Mouse (Mus musculus) lung, adult 2 months (tissue): ENCODE data around the gene Pck2. TPM values are rescaled to one million over a fixed set of nuclear protein-coding genes. Genes with fewer than 3 reads are reported as not detected.

ENCODE experiments used
- DNase-seq: peaks from one replicate; pipeline ENCODE4 v3.0.0; 2022
- H3K4me1 ChIP-seq: fragments of 200-500 bp; 2 replicates; pipeline ENCODE4 v1.6.1; 2011; ENCODE audit warnings: low read length; ENCODE audit not compliant: control insufficient read depth, insufficient read depth
- H3K4me3 ChIP-seq: fragments of 200-500 bp; replicated peaks from 2 replicates; pipeline ENCODE3; 2011; ENCODE audit warnings: low read depth, mild to moderate bottlenecking, control low read depth, low read length; ENCODE audit errors: extremely low read depth
- CTCF ChIP-seq: fragments of 200-500 bp; IDR thresholded peaks from 2 replicates; pipeline ENCODE4 v1.5.1; 2011; ENCODE audit warnings: mild to moderate bottlenecking, low read length, control low read depth; ENCODE audit not compliant: insufficient read depth
- POLR2A ChIP-seq: fragments of 200-500 bp; IDR thresholded peaks from 2 replicates; pipeline ENCODE4 v1.6.1; 2011; ENCODE audit warnings: low read depth, mild to moderate bottlenecking, control low read depth, low read length, borderline replicate concordance; ENCODE audit errors: extremely low read depth
- WGBS: fragments of 180-500 bp; shearing (Covaris S2); methylation state at CpG from one replicate; pipeline ENCODE4 v1.1.7; 2018; 5-methylcytosine and 5-hydroxymethylcytosine counted together
- polyA plus RNA-seq: library from polyadenylated mRNA; depleted of rRNA; stranded (reverse); fragments of >200 nt; gene quantifications from 2 replicates; pipeline ENCODE4 v1.2.3, GENCODE M21; 2012

Gene Pck2
- polyA plus RNA-seq, 1 experiment, result 34.1 TPM

DNA sequence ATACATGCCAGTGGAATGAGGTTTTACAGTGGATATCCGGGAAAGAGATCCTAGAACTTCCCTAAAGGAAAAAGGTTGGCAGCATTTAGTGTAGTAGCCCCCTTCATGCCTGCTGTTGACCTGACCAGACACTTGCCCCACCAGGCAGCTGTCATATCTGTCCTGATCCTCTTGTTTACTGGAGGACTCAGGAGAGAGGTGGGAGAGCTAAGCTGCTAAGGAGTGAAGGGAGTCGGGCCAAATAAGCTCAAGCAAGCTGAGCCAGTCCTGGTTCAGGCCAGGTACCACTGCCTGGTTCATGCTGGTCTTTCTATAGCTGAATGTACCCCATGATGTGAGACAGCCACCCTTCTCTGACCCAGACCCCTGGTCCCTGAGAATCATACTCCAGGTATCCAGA is 13.4 kb upstream of the Pck2 start:
- Histone ChIP-seq H3K4me3 (no peak overlapping the region), H3K4me1 (no peaks in the 10 kb centered on the region)
- WGBS, result 80% methylated on average over 2 of the region's 2 CpGs
- DNase-seq, result no peak
- no peak for TF ChIP-seq CTCF
- no peak for TF ChIP-seq POLR2A

DNA sequence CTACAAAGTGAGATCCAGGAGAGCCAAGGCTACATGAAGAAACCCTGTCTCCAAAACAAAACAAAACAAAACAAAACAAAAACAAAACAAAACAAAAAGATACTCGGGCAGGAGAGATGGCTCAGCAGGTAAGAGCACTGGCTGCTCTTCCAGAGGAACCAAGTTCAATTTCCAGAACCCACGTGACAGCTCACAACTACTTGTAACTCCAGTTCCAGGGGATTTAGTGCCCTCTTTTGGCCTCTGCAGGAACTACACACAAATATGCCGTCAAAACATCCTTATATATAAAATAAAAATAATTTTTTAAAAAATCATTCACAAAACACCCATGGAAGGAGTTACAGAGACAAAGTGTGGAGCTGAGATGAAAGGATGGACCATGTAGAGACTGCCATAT is 12.1 kb upstream of the Pck2 start:
- Histone ChIP-seq H3K4me1 (no peaks in the 10 kb centered on the region), H3K4me3 (no peak overlapping the region)
- no peak for TF ChIP-seq POLR2A
- no peak for TF ChIP-seq CTCF
- DNase-seq, result no peak
- 22% methylated on average over 3 of the region's 3 CpGs for WGBS

DNA sequence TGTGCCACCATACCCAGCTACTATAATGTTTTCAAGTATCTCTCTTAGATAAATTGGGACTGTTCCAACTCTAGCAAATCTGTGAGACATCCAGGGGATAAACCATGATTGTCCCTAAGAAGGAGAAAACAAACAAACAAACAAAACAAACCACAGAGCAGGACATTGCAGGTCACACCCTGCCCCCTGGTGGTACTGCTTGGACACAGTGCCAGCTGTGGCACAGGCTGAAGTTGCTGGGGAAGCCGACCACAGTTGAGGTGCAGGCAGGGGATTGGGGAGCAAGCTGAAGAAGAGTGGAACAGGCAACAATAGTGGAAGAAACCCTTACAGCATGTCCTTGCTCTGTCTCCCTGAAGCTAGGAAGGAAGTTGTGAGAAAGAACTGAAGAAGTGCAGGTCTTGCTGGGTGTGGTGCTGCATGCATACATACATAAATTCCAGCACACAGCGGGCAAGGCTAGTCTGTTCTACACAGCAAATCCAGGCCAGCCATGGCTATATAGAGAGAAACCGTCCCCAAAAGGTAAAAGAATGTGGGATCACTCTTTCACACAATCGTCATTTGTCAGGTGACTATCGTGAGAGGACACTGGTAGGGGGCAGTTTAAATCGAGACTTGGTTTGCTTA is 3.8 kb upstream of the Pck2 start:
- peak; percentile 79 for TF ChIP-seq CTCF
- no peak for TF ChIP-seq POLR2A
- Histone ChIP-seq H3K4me3 (no peak overlapping the region), H3K4me1 (0 out of 2 replicates have a peak, but pooled peaks cover 3% of the 10 kb centered on the region)
- peak; percentile 12 for DNase-seq
- 44% methylated on average over 6 of the region's 6 CpGs for WGBS

DNA sequence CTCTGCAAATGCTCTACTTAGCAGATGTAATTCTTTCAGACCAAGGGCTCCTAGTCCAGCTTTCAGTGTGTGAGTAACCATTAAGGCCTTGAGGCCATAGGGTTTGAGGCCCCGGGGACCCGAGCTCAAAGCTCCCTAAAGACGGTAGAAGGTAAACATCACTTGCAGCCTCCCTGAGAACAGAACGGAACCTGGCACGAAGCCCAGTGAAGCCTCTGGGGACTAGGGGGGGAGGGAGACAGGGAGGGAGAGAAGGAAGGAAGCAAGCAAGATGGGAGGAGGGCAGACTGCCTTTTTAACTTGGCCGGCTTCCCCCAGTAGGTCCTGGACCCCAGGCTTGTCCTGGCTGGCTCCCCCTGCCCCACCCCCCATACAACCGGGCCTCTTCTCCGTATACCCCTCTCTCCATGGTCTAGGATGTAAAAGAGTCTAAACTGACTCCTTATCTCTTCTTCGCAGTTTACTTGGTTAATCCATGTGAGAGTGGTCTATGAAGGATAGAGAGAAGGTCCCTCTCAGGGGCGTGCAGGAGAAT is 788 bp downstream of the Pck2 start:
- no peak for TF ChIP-seq CTCF
- DNase-seq, result peak; percentile 72
- H3K4me3 ChIP-seq, result peak overlapping the region; percentile 96
- WGBS, result 3% methylated on average over 10 of the region's 10 CpGs
- 0 out of 2 replicates have a peak, but pooled peaks cover 3% of the 10 kb centered on the region for H3K4me1 ChIP-seq

DNA sequence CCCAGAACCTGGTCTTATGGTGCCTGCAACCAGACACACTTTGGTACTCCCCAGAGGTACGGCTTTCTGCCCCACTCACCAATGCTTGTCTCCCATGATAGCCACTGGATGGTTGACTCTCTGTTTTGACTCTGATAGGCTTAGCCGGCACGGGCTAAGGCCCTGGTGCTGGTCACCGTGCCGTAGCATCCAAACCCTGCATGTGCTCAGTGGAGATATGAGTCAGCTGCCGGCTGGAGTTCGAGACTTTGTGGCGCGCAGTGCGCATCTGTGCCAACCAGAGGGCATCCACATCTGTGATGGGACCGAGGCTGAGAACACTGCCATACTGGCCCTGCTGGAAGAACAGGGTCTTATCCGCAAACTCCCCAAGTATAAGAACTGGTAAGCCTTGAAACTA is 2.2 kb downstream of the Pck2 start:
- 94% methylated on average over 12 of the region's 12 CpGs for WGBS
- Histone ChIP-seq H3K4me1 (0 out of 2 replicates have a peak, but pooled peaks cover 3% of the 10 kb centered on the region), H3K4me3 (no peak overlapping the region)
- TF ChIP-seq POLR2A (no peak), CTCF (no peak)
- no peak for DNase-seq

DNA sequence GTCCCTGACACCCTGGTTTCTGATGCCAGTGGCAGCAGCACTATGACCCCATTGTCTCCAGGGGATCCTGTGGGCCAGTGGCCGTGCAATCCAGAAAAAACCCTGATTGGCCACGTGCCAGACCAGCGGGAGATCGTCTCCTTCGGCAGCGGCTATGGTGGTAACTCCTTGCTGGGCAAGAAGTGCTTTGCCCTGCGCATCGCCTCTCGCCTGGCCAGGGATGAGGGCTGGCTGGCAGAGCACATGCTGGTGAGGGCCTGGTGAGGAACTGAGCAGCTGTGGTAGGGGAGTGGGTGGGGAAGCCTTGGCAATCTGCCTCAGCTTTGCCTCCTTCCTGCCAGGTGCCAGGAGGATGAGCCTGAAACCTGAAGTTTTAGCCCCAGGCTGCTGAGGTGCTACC is 4.3 kb downstream of the Pck2 start:
- no peak for DNase-seq
- TF ChIP-seq CTCF, result no peak
- no peak for TF ChIP-seq POLR2A
- H3K4me1 ChIP-seq, result 0 out of 2 replicates have a peak, but pooled peaks cover 3% of the 10 kb centered on the region
- H3K4me3 ChIP-seq, result no peak overlapping the region
- 68% methylated on average over 9 of the region's 9 CpGs for WGBS

DNA sequence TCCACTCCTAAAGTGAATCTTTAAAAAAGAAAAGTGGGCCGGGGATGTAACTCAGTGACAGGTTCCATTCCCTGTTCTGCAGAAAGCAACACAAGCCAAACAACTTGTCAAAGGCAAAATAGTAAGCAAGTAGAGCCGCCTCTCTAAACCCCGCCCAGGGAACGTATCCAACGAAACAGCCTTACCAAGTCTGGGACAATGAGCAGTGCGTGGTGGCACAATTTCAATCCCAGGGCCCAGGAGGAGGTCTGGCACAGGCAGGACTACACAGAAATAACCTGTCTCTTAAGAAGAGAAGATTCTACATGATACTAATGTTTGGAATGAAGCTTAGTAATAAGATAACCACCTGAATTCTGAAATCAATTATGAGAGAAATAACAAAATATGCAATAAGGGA is 10.1 kb downstream of the Pck2 start:
- 82% methylated on average over 6 of the region's 6 CpGs for WGBS

DNA sequence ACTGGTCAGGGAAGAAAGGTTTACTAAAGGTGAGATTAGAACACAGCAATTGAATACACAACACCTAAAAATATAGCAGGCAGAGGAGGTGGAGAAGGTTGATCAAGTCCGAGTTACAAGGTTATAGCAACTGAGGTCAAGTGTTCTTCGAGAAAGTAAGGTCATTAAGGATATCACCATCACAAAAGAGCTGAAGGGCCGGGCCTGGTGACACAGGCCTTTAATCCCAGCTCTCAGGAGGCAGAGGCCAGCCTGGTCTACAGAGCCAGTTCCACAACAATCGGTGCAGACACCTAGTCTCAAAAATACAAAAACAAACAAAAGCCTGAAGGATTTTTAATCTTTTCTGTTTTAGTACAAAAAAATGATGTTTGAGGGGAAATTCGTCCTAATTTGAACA is 11.3 kb downstream of the Pck2 start:
- H3K4me1 ChIP-seq, result no peaks in the 10 kb centered on the region
- WGBS, result 65% methylated on average over 5 of the region's 5 CpGs
- TF ChIP-seq POLR2A (no peak), CTCF (no peak)
- no peak overlapping the region for H3K4me3 ChIP-seq
- DNase-seq, result no peak

More for the DNA sequence above, 10.1 kb downstream of the Pck2 start:
- no peaks in the 10 kb centered on the region for H3K4me1 ChIP-seq
- TF ChIP-seq CTCF (no peak), POLR2A (no peak)
- no peak for DNase-seq
- no peak overlapping the region for H3K4me3 ChIP-seq

DNA sequence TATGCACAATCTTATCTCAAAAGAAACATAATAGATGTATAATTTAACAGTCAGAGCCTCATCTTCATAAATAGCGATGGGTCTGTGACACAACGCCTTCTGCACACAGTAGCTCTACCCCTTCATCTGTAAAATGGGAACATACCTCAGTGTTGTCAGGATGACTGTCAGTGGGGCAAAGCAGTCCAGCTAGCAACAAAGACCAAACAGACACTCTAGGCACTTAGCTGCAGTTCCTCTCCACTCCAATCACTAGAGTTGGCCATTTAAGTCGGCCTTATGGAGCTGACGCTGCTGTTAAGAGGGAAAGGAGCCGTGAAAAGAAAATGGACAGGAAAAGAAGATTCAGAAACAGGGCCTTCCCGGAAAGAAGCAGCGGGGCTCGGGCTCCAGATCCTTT is 11.7 kb downstream of the Pck2 start:
- Histone ChIP-seq H3K4me3 (no peak overlapping the region), H3K4me1 (peaks cover 2% of the 10 kb centered on the region; the same call in 1 of the 2 replicates)
- TF ChIP-seq POLR2A, result no peak
- no peak for TF ChIP-seq CTCF
- no peak for DNase-seq
- WGBS, result 82% methylated on average over 8 of the region's 8 CpGs

DNA sequence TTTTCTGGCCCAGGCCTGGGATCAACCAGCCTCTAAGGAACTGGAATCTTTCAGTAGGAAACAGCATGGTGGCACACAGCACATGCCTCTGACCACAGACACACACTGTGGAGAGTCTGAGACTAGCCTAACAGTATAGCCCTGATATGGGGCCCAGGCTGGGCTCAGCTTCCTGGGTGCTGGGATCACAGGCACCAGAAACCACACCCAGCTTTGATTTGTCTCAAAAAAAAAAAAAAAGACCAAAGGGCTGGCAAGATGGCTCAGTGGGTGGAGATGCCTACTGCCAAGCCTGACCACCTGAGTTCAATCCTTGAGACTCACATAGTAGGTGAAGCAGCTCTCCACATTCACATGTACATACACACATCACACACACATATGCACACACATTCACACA is 14.6 kb downstream of the Pck2 start:
- DNase-seq, result no peak
- no peak overlapping the region for H3K4me3 ChIP-seq
- no peak for TF ChIP-seq POLR2A
- no peak for TF ChIP-seq CTCF
- peaks cover 6% of the 10 kb centered on the region; the same call in 1 of the 2 replicates for H3K4me1 ChIP-seq

DNA sequence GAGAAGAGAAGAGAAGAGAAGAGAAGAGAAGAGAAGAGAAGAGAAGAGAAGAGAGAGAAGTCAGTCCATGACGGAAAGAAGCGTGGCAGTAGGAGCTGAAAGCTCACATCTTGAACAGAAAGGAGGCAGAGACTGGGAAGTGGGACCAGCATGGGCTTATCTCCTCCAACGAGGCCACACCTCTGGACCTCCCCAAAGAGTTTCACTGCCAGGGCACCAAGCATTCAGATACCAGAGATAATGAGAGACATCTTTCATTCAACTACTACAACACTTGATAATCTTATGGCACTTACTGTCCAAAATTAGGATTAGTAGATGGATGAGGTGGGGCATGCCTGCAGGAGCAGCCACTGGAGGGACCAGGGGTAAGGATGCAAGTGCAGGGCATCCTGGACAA is 15.7 kb downstream of the Pck2 start:
- TF ChIP-seq CTCF, result no peak
- no peak for TF ChIP-seq POLR2A
- 70% methylated on average over 3 of the region's 3 CpGs for WGBS
- no peak overlapping the region for H3K4me3 ChIP-seq
- H3K4me1 ChIP-seq, result peaks cover 6% of the 10 kb centered on the region; the same call in 1 of the 2 replicates
- no peak for DNase-seq

DNA sequence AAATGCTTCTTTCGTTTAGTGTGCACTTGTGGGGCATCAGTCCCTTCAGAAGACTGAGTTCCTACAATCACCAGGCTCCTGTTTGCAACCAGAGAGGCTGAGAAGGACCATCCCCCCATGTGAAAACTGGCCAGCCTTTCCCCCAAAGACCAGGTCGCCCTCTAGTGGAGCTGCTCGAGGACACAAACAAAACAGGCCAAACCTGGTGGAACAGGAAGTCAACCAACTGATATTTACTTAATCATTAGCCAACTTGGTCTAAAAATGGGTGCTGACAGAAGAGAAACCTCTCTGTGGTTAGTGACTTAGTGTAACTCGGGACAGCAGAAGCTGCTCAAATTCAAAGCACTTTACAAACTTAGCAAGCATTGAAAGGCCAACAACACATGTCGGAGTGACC is 16.9 kb downstream of the Pck2 start:
- WGBS, result 14% methylated on average over 5 of the region's 5 CpGs

More for the DNA sequence above, 16.9 kb downstream of the Pck2 start:
- TF ChIP-seq CTCF (peak; percentile 90), POLR2A (no peak)
- peak; percentile 77 for DNase-seq
- peaks cover 10% of the 10 kb centered on the region for H3K4me1 ChIP-seq
- H3K4me3 ChIP-seq, result no peak overlapping the region
